Mouse (Mus musculus) midbrain, embryonic 11.5 days (tissue): ENCODE results near the gene Ccdc60. TPM values are rescaled to one million over a fixed set of nuclear protein-coding genes. Genes with fewer than 3 reads are reported as not detected.

Source experiments
- ATAC-seq: fragments of 200-750 bp; cut with Nextera tagmentation; 2 replicates; pipeline ENCODE4 v1.8.0; 2017; ENCODE audit warnings: moderate TSS enrichment, moderate library complexity; ENCODE audit not compliant: low FRiP score
- DNase-seq: peaks from one replicate; pipeline ENCODE4 v3.0.0; 2015; ENCODE audit warnings: low spot score; ENCODE audit errors: missing footprints
- H3K27ac ChIP-seq: fragments of 300-500 bp; sonication (generic); 2 replicates; pipeline ENCODE4 v1.5.1; 2014; ENCODE audit warnings: low read depth, low read length
- H3K27me3 ChIP-seq: fragments of 300-500 bp; sonication (generic); 2 replicates; pipeline ENCODE4 v1.6.1; 2014; ENCODE audit warnings: mild to moderate bottlenecking, low read length, moderate library complexity, mixed read lengths; ENCODE audit not compliant: control insufficient read depth, insufficient read depth
- H3K36me3 ChIP-seq: fragments of 300-500 bp; sonication (generic); 2 replicates; pipeline ENCODE4 v1.6.1; 2014; ENCODE audit warnings: mild to moderate bottlenecking, low read length, moderate library complexity, mixed read lengths; ENCODE audit not compliant: control insufficient read depth, insufficient read depth
- H3K4me1 ChIP-seq: fragments of 300-500 bp; sonication (generic); 2 replicates; pipeline ENCODE4 v1.6.1; 2014; ENCODE audit warnings: low read length; ENCODE audit not compliant: control insufficient read depth, insufficient read depth
- H3K4me2 ChIP-seq: fragments of 300-500 bp; sonication (generic); 2 replicates; pipeline ENCODE4 v1.6.1; 2014; ENCODE audit warnings: mild to moderate bottlenecking, moderate library complexity
- H3K4me3 ChIP-seq: fragments of 300-500 bp; sonication (generic); 2 replicates; pipeline ENCODE4 v1.5.1; 2014; ENCODE audit warnings: low read depth, low read length
- H3K9ac ChIP-seq: fragments of 300-500 bp; sonication (generic); 2 replicates; pipeline ENCODE4 v1.6.1; 2014; ENCODE audit warnings: low read length
- H3K9me3 ChIP-seq: fragments of 300-500 bp; sonication (generic); 2 replicates; pipeline ENCODE4 v1.6.1; 2016; ENCODE audit warnings: low read length; ENCODE audit not compliant: control insufficient read depth
- WGBS: fragments of 180-500 bp; shearing (Covaris S2); extraction: QIAGEN DNeasy Blood & Tissue Kit; methylation state at CpG from one replicate; pipeline ENCODE4 v1.1.7; 2014; 5-methylcytosine and 5-hydroxymethylcytosine counted together
- polyA plus RNA-seq: library from polyadenylated mRNA; unstranded; fragments of >200 nt; fragmentation: Nextera tagmentation; extraction: Ambion mirVana; gene quantifications from 2 replicates; pipeline ENCODE4 v1.2.1, GENCODE M21; 2014

Gene Ccdc60
- polyA plus RNA-seq, 1 experiment from 2014 or later, result 1.9 TPM

DNA sequence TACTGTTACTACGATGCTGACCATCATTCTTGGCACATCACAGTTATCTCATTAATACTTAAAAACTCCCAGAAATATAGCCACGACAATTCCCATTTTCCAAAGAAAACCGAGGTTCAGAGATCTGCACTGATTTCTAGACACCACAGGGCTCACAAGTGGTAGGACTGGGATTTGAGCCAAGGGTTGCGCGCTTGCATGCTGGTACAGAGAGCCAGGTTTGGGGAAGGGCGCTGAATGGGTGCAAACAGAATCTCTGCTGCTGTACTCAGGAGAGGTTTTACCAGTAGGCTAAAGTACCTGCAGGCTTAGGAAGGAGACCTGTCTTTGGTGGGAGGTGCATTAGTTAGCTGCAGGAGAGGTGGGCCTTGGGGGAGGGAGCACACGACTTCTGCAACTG lies 207.2 kb downstream of the Ccdc60 start:
- Histone ChIP-seq H3K9ac (no peak overlapping the region), H3K36me3 (no peaks in the 10 kb centered on the region), H3K4me2 (no peak overlapping the region), H3K9me3 (no peaks in the 10 kb centered on the region), H3K27ac (no peak overlapping the region), H3K27me3 (peaks cover 10% of the 10 kb centered on the region; the same call in 1 of the 2 replicates), H3K4me1 (no peaks in the 10 kb centered on the region), H3K4me3 (no peak overlapping the region)
- DNase-seq (no peak), ATAC-seq (no peak)
- 82% methylated on average over 7 of the region's 7 CpGs for WGBS

DNA sequence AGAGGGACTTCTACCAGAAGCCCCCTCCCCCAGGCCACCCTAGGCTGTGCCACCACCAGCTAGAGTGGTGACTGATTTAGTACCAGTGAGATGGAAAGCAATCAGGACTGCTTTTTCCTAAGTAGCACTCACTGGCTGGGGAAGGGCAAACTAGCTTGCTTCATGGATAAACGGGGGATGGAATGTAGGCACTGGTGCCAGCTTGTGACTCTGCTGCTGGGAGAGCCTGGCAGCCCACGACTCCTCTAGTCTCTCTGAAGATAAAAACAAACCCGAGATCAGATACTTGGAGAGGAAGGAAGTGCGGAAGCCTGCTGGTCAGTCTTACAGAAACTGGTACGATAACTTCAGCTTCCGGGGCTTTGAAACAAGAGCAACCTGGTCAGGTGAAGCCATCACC lies 208.0 kb downstream of the Ccdc60 start:
- H3K4me1 ChIP-seq, result no peaks in the 10 kb centered on the region
- H3K4me3 ChIP-seq, result no peak overlapping the region
- H3K36me3 ChIP-seq, result no peaks in the 10 kb centered on the region
- 68% methylated on average over 6 of the region's 6 CpGs for WGBS
- H3K27ac ChIP-seq, result no peak overlapping the region
- no peak overlapping the region for H3K4me2 ChIP-seq
- ATAC-seq, result no peak
- no peak for DNase-seq
- H3K9ac ChIP-seq, result no peak overlapping the region
- H3K27me3 ChIP-seq, result peaks cover 10% of the 10 kb centered on the region; the same call in 1 of the 2 replicates
- H3K9me3 ChIP-seq, result no peaks in the 10 kb centered on the region

Other genes starting within 250 kb of the Ccdc60 start
- gene Tmem233, start 205.7 kb downstream of the Ccdc60 start, polyA plus RNA-seq, result not detected in 2 replicates
- gene Hspb8, start 133.9 kb upstream of the Ccdc60 start, polyA plus RNA-seq, result 5.5 and 6.1 TPM in 2 replicates